Mouse (Mus musculus) forebrain, postnatal 0 days (tissue): ENCODE data around the gene Slc25a16. TPM values are rescaled to one million over a fixed set of nuclear protein-coding genes. Genes with fewer than 3 reads are reported as not detected.

Source experiments
- ATAC-seq: fragments of 200-750 bp; cut with Nextera tagmentation; 2 replicates; pipeline ENCODE4 v1.8.0; 2017; ENCODE audit warnings: mild to moderate bottlenecking, moderate library complexity
- DNase-seq: peaks from one replicate; pipeline ENCODE4 v3.0.0-alpha.2; 2015
- H3K27ac ChIP-seq: fragments of 300-500 bp; sonication (generic); 2 replicates; pipeline ENCODE4 v1.5.1; 2014; ENCODE audit warnings: low read depth, mild to moderate bottlenecking, antibody characterized with exemption, low read length, moderate library complexity, mixed read lengths
- H3K27me3 ChIP-seq: fragments of 300-500 bp; sonication (generic); 2 replicates; pipeline ENCODE4 v1.6.1; 2014; ENCODE audit warnings: mild to moderate bottlenecking, low read length, mixed read lengths; ENCODE audit not compliant: insufficient read depth
- H3K36me3 ChIP-seq: fragments of 300-500 bp; sonication (generic); 2 replicates; pipeline ENCODE4 v1.6.1; 2014; ENCODE audit warnings: mild to moderate bottlenecking, moderate library complexity; ENCODE audit not compliant: insufficient read depth
- H3K4me1 ChIP-seq: fragments of 300-500 bp; sonication (generic); 2 replicates; pipeline ENCODE4 v1.6.1; 2014; ENCODE audit warnings: antibody characterized with exemption; ENCODE audit not compliant: insufficient read depth
- H3K4me2 ChIP-seq: fragments of 300-500 bp; sonication (generic); 2 replicates; pipeline ENCODE4 v1.6.1; 2014; ENCODE audit warnings: low read depth, mild to moderate bottlenecking, moderate library complexity
- H3K4me3 ChIP-seq: fragments of 300-500 bp; sonication (generic); 2 replicates; pipeline ENCODE4 v1.5.1; 2014; ENCODE audit warnings: low read depth, low read length, mixed read lengths
- H3K9ac ChIP-seq: fragments of 300-500 bp; sonication (generic); 2 replicates; pipeline ENCODE4 v1.6.1; 2014; ENCODE audit warnings: mild to moderate bottlenecking
- H3K9me3 ChIP-seq: fragments of 300-500 bp; sonication (generic); 2 replicates; pipeline ENCODE4 v1.6.1; 2016; ENCODE audit warnings: low read length
- CTCF ChIP-seq: sonication (generic); IDR thresholded peaks from 2 replicates; pipeline ENCODE4 v1.5.1; 2016; ENCODE audit warnings: antibody characterized with exemption, control low read depth, low read depth
- WGBS: fragments of 180-500 bp; shearing (Covaris S2); extraction: QIAGEN DNeasy Blood & Tissue Kit; methylation state at CpG from one replicate; pipeline ENCODE4 v1.1.7; 2014; 5-methylcytosine and 5-hydroxymethylcytosine counted together
- polyA plus RNA-seq: library from polyadenylated mRNA; unstranded; fragments of >200 nt; fragmentation: Nextera tagmentation; extraction: Ambion mirVana; gene quantifications from 2 replicates; pipeline ENCODE4 v1.2.1, GENCODE M21; 2015
- total RNA-seq: library from RNA; depleted of rRNA; stranded (reverse); fragments of >200 nt; gene quantifications from 2 replicates; pipeline ENCODE4 v1.2.3, GENCODE M21; 2014

The Slc25a16 gene
- total and polyA plus RNA-seq, 2 experiments from 2014 or later, result 15.1 to 25.1 TPM

DNA sequence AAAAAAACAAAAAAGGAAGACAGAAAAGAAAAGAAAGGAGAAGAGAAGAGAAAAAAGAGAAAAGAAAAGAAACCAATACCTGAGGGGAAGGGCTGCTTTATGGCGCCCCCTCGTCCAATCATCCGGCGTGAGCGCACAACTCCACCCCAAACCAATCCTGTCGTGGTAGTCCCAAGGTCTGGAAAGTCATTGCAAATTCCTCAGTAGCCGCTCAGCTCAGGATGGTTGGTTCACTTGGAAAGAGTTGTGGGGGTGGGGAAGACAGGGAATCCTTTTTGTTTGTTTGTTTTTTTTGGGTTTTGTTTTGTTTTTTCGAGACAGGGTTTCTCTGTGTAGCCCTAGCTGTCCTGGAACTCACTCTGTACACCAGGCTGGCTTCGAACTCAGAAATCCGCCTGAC, 35.0 kb upstream of the Slc25a16 start:
- no peak for TF ChIP-seq CTCF
- Histone ChIP-seq H3K4me3 (0 out of 2 replicates have a peak overlapping the region, but pooled peaks have one; percentile 43), H3K4me2 (peak overlapping the region; percentile 76), H3K36me3 (no peaks in the 10 kb centered on the region), H3K4me1 (peaks cover 4% of the 10 kb centered on the region; the same call in 1 of the 2 replicates), H3K9me3 (no peaks in the 10 kb centered on the region), H3K27me3 (no peaks in the 10 kb centered on the region; the same call in 1 of the 2 replicates), H3K9ac (no peak overlapping the region), H3K27ac (no peak overlapping the region)
- WGBS, result 50% methylated on average over 10 of the region's 10 CpGs
- ATAC-seq (no peak), DNase-seq (no peak)

DNA sequence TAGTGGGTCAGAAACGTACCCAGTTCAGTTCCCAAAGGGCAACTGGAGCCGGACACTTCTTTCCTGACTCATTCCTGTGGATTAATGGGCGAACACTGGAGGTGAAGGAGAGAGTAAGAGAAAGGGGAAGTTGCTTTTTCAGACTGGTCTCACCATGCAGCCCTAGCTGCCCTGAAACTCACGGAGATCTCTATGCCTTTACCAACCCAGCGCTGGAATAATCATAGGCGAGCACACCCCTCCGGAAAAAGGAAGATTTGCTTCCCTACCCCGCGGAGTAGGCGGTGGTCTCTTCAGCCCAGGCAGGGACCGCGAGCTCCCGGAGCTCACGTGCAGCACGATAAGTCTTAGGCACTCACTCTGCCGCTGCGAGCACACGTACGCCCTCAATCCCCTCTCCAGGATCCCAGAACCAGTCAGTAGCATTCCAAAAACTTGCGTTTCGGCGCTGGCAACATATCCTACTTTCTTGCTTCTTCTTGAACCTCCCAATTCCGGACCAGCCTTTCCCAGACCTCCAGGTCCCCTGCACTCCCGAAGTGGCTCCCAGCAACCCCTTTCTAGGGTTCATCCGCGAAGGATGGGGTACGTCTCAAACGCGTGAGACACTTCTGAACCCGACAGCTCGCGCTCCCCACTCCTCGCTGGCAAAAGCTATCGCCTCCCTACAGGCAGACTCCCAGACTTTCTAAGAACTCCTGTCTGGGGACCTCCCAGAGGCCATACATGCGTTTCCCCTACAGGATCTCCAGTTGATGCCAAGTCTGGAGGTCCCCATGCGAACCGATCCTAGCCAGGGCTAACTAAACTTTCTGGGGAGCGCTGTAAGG, 34.2 kb upstream of the Slc25a16 start:
- H3K36me3 ChIP-seq, result no peaks in the 10 kb centered on the region
- TF ChIP-seq CTCF, result no peak
- H3K9ac ChIP-seq, result peak overlapping the region; percentile 39; the same call in 1 of the 2 replicates
- peak overlapping the region; percentile 43 for H3K4me3 ChIP-seq
- no peaks in the 10 kb centered on the region for H3K9me3 ChIP-seq
- H3K4me1 ChIP-seq, result peaks cover 4% of the 10 kb centered on the region; the same call in 1 of the 2 replicates
- under 1% methylated on average over 38 of the region's 38 CpGs for WGBS
- DNase-seq, result peak; percentile 48
- peak; percentile 49; the same call in 1 of the 2 replicates for ATAC-seq
- peak overlapping the region; percentile 76 for H3K4me2 ChIP-seq
- H3K27ac ChIP-seq, result no peak overlapping the region
- no peaks in the 10 kb centered on the region; the same call in 1 of the 2 replicates for H3K27me3 ChIP-seq

DNA sequence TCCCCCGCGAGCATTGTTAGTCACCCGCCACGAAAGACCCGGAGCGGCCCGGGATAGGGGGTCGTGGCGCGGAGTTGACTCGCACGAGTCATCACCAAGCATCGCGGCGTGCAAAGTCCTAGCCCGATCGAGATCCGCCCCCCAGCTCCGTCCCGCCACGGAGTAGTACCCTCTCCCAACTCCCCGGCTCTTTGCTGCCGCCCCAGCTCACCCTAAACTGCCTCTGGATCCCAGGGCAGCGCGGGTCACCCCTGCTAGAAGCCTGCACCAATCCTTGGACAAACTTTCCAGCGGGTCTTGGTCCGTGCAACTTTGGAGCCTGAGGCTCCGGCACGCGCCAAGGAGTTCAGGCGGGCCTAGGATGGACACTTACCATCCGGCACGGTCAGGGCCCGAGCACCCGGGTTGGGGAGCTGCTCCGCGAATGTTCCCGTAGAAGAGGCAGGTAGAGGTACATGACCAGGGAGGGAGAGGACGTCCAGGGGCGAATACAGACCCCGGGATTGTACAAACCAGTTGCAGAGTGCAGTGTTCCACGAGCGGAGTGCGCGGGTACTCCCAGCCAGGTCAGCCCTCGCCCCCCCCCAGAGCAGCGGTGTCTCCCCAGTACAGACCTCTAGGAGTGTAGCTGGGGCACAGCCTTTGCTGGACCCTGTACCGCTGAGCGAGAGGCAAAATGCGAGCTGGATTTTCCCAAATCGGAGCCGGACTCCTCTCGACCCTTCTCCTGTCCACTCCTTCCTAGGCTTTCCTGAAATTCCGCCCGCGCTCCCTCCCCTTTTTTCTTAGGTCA, 33.4 kb upstream of the Slc25a16 start:
- no peaks in the 10 kb centered on the region for H3K9me3 ChIP-seq
- H3K27me3 ChIP-seq, result no peaks in the 10 kb centered on the region; the same call in 1 of the 2 replicates
- H3K27ac ChIP-seq, result no peak overlapping the region
- H3K9ac ChIP-seq, result peak overlapping the region; percentile 39
- no peaks in the 10 kb centered on the region for H3K36me3 ChIP-seq
- peak overlapping the region; percentile 43 for H3K4me3 ChIP-seq
- peaks cover 4% of the 10 kb centered on the region; the same call in 1 of the 2 replicates for H3K4me1 ChIP-seq
- TF ChIP-seq CTCF, result no peak
- WGBS, result 1% methylated on average over 56 of the region's 56 CpGs
- ATAC-seq, result peak; percentile 76
- DNase-seq, result no peak
- peak overlapping the region; percentile 76 for H3K4me2 ChIP-seq

DNA sequence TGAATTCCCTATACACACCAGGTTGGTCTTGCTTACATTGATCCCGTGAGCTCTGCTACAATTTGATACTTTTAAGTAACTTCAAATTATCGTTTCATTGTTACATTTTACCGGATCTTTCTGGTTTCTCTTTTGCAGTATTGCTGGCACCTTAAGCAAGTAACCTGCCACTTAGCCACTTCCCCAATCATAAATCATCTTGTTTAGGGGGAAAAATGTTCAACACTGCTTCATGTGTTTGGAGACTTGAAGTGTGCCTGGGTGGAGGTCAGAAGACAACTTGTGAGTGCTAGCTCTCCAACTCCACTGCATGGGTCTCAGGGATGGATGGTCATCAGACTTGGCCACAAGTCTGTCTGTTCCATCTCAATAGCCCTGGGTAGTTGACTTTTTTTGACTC, 29.4 kb upstream of the Slc25a16 start:
- Histone ChIP-seq H3K4me1 (peaks cover 1% of the 10 kb centered on the region; the same call in 1 of the 2 replicates), H3K36me3 (no peaks in the 10 kb centered on the region), H3K9ac (no peak overlapping the region), H3K27ac (no peak overlapping the region), H3K9me3 (no peaks in the 10 kb centered on the region), H3K4me3 (no peak overlapping the region), H3K27me3 (no peaks in the 10 kb centered on the region), H3K4me2 (no peak overlapping the region)
- no peak for ATAC-seq
- DNase-seq, result no peak
- TF ChIP-seq CTCF, result no peak
- 92% methylated on average over 3 of the region's 3 CpGs for WGBS

DNA sequence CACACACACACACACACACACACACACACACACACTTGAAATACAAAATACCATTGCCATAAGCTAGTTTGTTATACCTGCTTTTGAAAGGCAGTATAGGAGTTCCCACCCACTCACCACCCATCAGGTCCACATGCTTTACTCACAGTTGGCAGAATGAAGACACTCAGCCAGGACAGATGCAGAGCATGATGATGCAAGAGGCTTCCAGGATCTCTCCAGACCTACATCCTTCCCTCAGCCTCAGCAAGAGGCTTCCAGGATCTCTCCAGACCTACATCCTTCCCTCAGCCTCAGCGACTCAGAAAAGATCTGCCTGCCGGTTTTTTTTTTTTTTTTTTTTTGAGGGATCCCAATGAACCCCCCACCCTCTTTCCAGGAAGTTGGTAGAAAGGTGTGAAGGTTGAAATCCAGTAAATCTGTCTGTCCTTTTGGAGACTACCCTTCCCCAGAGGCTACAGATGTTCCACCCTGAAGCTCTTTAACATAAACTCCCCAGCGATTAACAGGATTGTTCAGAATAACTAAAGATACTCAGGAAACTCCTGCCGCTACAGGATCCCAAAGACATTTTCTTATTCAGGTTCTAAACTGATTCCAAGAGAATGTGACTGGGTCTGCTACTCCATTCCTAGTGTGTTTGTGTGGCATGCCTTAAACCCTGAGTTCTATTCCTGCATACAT, 27.7 kb upstream of the Slc25a16 start:
- no peaks in the 10 kb centered on the region for H3K27me3 ChIP-seq
- no peak for TF ChIP-seq CTCF
- no peak overlapping the region for H3K4me2 ChIP-seq
- H3K4me1 ChIP-seq, result no peaks in the 10 kb centered on the region
- H3K4me3 ChIP-seq, result no peak overlapping the region
- H3K9me3 ChIP-seq, result no peaks in the 10 kb centered on the region
- no peak overlapping the region for H3K9ac ChIP-seq
- ATAC-seq, result no peak
- H3K36me3 ChIP-seq, result no peaks in the 10 kb centered on the region
- H3K27ac ChIP-seq, result no peak overlapping the region
- 29% methylated on average over 4 of the region's 4 CpGs for WGBS
- no peak for DNase-seq

DNA sequence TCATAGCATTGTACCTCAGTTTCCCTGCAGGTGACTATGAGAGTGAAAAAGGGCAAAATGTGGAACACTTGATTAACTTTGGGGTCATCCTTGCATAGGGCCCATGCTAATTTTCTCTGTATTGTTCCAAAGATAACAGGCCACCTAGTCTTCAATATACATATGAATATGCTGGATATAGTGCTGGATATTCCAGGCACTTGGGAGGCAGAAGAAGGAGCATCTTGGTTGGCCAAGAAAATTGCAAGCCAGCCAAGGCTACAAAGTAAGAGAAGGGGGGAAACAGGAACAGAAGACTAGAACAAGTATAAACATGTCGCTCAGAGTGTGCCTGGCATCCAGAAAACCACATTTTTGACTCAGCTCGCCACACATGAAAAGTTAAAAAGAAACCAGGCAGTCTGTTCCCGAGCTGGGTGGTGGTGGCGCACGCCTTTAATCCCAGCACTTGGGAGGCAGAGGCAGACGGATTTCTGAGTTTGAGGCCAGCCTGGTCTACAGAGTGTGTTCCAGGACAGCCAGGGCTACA, 27.0 kb upstream of the Slc25a16 start:
- ATAC-seq (no peak), DNase-seq (no peak)
- H3K36me3 ChIP-seq, result no peaks in the 10 kb centered on the region
- TF ChIP-seq CTCF, result no peak
- WGBS, result 48% methylated on average over 6 of the region's 6 CpGs
- H3K4me2 ChIP-seq, result no peak overlapping the region
- H3K4me3 ChIP-seq, result no peak overlapping the region
- H3K27ac ChIP-seq, result no peak overlapping the region
- no peaks in the 10 kb centered on the region for H3K4me1 ChIP-seq
- H3K9me3 ChIP-seq, result no peaks in the 10 kb centered on the region
- no peak overlapping the region for H3K9ac ChIP-seq
- H3K27me3 ChIP-seq, result no peaks in the 10 kb centered on the region
